Mouse (Mus musculus): ENCODE measurements around the gene Nkg7. TPM values are rescaled to one million over a fixed set of nuclear protein-coding genes. Genes with fewer than 3 reads are reported as not detected.

Nkg7 gene
- total RNA-seq, 2 experiments from 2014 or later = 449 to 1,153 TPM

Other genes starting within 250 kb of the Nkg7 start
- 26.5 and 26.8 TPM in 2 replicates for gene Zfp715, start 123.8 kb upstream of the Nkg7 start, total RNA-seq (2015)
- 19.4 and 19.7 TPM in 2 replicates for gene Zfp715, start 123.8 kb upstream of the Nkg7 start, total RNA-seq (2017)
- gene Siglecf, start 85.7 kb upstream of the Nkg7 start, total RNA-seq (2015) = 24.3 and 26.3 TPM in 2 replicates
- 24.8 and 24.9 TPM in 2 replicates for gene Siglecf, start 85.7 kb upstream of the Nkg7 start, total RNA-seq (2017)
- gene Siglecg, start 28.9 kb upstream of the Nkg7 start, total RNA-seq (2015) = 17.2 and 23.0 TPM in 2 replicates
- gene Siglecg, start 28.9 kb upstream of the Nkg7 start, total RNA-seq (2017) = 11.7 and 15.4 TPM in 2 replicates
- gene Lim2, start 9.4 kb upstream of the Nkg7 start, total RNA-seq (2015) = 0.42 TPM in 1 of 2 replicates, not detected in the other
- gene Lim2, start 9.4 kb upstream of the Nkg7 start, total RNA-seq (2017) = not detected in 2 replicates
- 0.49 and 0.66 TPM in 2 replicates for gene Cldnd2, start 3.7 kb downstream of the Nkg7 start, total RNA-seq (2015)
- not detected in 2 replicates for gene Cldnd2, start 3.7 kb downstream of the Nkg7 start, total RNA-seq (2017)
- 450 and 456 TPM in 2 replicates for gene Etfb, start 7.0 kb downstream of the Nkg7 start, total RNA-seq (2015)
- gene Etfb, start 7.0 kb downstream of the Nkg7 start, total RNA-seq (2017) = 759 and 825 TPM in 2 replicates
- not detected in 2 replicates for gene Gm45233, start 7.1 kb downstream of the Nkg7 start, total RNA-seq (2015)
- 1.8 and 2.3 TPM in 2 replicates for gene Gm45233, start 7.1 kb downstream of the Nkg7 start, total RNA-seq (2017)
- 6.4 and 6.5 TPM in 2 replicates for gene Vsig10l, start 26.1 kb downstream of the Nkg7 start, total RNA-seq (2015)
- gene Vsig10l, start 26.1 kb downstream of the Nkg7 start, total RNA-seq (2017) = 4.6 and 6.1 TPM in 2 replicates
- gene Iglon5, start 53.0 kb downstream of the Nkg7 start, total RNA-seq (2015) = not detected in 2 replicates
- not detected in 2 replicates for gene Iglon5, start 53.0 kb downstream of the Nkg7 start, total RNA-seq (2017)
- not detected in 2 replicates for gene 4931406B18Rik, start 68.9 kb downstream of the Nkg7 start, total RNA-seq (2015)
- not detected in 2 replicates for gene 4931406B18Rik, start 68.9 kb downstream of the Nkg7 start, total RNA-seq (2017)
- 6.5 and 9.1 TPM in 2 replicates for gene Cd33, start 107.4 kb downstream of the Nkg7 start, total RNA-seq (2015)
- 4.2 and 4.9 TPM in 2 replicates for gene Cd33, start 107.4 kb downstream of the Nkg7 start, total RNA-seq (2017)
- gene Zfp658, start 125.2 kb downstream of the Nkg7 start, total RNA-seq (2015) = 0.54 and 1.1 TPM in 2 replicates
- 1.0 and 2.1 TPM in 2 replicates for gene Zfp658, start 125.2 kb downstream of the Nkg7 start, total RNA-seq (2017)
- gene Zfp719, start 142.5 kb downstream of the Nkg7 start, total RNA-seq (2015) = 11.6 and 12.4 TPM in 2 replicates
- 6.8 and 7.3 TPM in 2 replicates for gene Zfp719, start 142.5 kb downstream of the Nkg7 start, total RNA-seq (2017)
- gene Zfp819, start 170.1 kb downstream of the Nkg7 start, total RNA-seq (2015) = 0.96 and 1.8 TPM in 2 replicates
- gene Zfp819, start 170.1 kb downstream of the Nkg7 start, total RNA-seq (2017) = 0.91 and 2.2 TPM in 2 replicates
- not detected in 2 replicates for gene Ceacam18, start 197.6 kb downstream of the Nkg7 start, total RNA-seq (2015)
- gene Ceacam18, start 197.6 kb downstream of the Nkg7 start, total RNA-seq (2017) = not detected in 2 replicates
- gene Siglece, start 223.1 kb downstream of the Nkg7 start, total RNA-seq (2015) = 7.2 and 13.1 TPM in 2 replicates
- gene Siglece, start 223.1 kb downstream of the Nkg7 start, total RNA-seq (2017) = 7.2 and 8.9 TPM in 2 replicates
- 7.1 and 7.5 TPM in 2 replicates for gene Ctu1, start 234.9 kb downstream of the Nkg7 start, total RNA-seq (2015)
- gene Ctu1, start 234.9 kb downstream of the Nkg7 start, total RNA-seq (2017) = 5.4 and 6.1 TPM in 2 replicates